Mouse (Mus musculus): ENCODE measurements at regions not wholly inside any gene's neighbourhood (a gene's known extent, or its start where the extent isn't known, plus 50 kb on each side); places are given as distances from the start of the nearest gene placed in this dataset.

DNA sequence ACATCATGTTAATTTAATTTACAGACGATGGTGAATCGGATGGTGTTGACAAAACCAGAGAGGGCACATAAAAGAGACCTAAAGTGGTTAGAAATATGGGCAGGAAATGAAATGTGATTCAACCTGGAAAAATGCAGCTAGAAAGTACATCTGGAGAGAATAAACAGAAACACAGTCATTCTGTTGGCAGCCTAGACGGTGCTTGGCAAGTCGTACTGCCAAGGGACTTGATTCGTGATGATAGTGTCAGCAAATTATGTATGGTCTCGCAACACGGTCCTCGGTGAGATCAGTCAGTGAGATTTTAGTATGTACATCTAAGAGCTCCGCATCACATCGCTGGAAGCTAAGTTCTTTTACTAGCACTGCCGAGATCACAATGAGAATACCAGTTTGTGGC lies 338.3 kb upstream of the Pmfbp1 start:
- no peak for DNase-seq

DNA sequence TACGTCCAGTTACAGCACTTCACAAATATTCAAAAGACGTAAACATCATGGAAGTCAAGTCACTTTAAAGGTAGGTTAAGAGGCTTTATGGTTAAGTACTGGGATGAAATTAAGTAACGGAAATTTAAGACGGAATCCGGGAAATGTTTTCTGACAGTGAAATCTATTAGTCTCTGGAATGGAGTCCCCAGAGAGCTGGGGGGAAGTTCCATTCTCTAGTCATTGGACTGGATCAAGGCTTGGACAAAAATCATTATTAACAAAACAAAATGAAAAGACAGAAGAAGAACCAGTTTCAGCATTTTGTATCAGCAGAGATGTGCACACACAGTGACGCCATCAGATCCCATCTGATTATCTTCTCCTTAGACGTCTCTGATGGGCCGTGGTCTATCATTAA lies 337.8 kb upstream of the Pmfbp1 start:
- no peak for DNase-seq

DNA sequence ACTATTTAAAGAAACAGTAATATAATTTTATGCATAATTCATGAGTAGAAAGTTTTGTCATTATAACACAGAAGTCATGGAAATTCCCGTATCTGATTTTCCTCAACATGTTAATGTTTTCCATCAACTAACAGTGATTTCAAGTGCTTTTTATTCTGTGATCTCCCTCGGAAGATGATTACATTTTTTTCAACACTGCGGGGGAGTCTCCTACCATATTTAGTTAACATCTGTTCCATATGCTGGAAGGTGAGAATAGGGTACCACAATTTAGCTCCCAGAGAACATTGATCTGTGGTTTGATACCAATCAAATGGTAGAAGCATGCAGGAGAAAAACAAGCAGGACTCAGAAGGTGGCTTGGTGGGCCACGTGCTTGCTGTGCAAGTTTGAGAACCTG lies 321.1 kb upstream of the Pmfbp1 start:
- DNase-seq, result no peak

DNA sequence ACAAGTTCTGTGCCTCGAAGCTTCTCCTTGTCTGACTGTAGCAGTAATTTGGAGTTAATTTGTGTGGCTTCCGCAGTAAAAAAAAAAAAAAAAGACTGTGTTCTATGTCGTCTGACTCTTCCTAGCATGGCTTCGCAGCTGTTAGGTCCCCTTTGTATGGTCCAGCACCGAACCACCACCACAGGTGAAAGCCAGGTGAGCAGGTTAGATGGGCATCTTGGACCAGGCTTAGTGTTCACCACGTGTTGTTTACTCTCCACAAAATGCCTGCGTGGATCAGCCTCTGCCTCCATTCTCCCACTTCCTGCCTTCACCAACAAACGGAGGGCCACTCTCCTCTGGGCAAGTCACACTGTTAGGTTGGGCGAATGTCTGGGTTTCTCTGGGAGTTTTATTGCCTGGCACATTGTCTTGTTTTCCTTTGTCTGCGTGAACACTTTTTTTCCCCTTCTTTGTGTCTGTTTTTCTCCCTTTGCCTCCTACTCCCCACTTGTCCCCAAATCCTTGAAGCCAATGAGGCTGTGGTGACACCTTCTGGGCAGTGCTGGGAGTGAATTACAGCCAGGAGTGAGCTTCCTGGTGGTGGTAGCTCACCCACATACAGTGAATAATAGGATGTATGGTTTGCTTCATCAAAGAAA lies 308.1 kb upstream of the Pmfbp1 start:
- DNase-seq, result no peak

DNA sequence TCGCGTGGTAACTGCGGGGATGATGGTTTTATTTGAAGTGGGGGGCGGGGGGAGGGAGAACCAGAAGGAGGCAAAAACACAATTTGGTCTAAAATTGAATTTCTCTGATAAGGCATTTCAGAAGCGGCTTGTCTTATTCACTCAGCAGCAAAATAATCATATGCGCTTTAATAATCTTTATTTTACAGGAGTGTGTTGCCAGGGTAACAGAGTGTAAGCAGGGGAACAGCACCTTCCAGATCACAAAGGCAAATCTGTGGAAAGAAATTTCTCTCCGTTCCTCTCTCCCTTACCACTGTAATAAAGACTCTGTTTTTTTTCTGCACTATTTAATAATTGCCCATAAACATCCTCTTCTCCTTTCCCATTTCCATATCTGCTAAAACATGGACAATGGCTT lies 306.2 kb upstream of the Pmfbp1 start:
- DNase-seq, result no peak

DNA sequence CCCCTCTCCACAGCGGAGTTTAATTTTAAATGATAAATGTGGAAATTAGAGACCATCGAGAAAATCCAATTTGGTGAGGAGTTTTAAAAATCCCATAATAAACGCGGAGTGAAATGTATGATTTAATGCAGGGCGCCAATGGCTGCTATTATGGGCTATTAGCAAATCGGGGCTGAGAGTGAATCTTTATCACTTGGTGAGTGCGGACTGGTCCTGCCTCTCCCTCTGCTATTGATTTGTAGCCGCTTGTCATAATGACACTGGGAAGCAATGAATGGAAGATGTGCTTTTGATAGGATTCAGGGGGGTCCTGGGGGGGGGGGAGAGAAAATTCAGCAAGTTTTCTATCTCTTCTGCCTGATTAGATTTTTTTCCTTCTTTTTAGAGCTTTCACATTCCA lies 279.6 kb upstream of the Pmfbp1 start:
- DNase-seq, result no peak

DNA sequence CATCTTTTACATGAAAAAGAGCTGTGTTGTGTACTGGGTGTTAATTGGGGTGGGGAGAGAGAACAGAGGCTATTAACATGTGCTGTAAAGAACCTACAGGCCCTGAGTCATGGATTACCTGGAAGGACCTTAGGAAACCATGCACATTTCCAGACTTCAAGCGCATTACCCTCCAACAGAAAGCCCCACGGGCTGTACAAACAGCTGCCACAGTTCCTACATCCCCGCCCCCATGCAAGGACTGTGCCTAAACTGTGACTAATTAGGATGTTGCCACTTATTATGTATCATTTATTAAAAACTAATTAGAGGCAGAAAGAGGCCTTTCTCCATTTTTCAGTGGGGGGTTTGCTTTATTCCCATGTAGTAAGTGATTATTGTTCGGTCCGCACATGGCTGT lies 277.5 kb upstream of the Pmfbp1 start:
- DNase-seq, result no peak

DNA sequence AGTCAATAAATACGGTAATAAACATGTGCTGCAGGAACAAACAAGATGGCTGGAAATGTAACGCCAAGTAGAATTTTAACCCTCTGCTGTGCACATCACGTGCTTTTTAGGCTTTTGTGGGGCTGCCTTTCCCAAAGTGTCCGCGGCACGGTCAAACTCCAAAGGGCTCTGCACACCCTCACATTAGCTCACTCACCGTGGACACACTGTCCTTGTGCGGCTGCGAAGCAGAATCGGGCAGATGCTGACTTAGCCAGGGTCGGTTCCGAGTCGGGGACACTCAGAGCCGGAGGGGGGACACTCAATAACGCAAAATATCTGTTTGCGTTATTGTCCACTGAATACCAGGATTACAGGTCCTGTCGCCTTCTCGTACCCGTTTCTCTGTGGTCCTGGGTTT lies 276.5 kb upstream of the Pmfbp1 start:
- DNase-seq, result no peak

DNA sequence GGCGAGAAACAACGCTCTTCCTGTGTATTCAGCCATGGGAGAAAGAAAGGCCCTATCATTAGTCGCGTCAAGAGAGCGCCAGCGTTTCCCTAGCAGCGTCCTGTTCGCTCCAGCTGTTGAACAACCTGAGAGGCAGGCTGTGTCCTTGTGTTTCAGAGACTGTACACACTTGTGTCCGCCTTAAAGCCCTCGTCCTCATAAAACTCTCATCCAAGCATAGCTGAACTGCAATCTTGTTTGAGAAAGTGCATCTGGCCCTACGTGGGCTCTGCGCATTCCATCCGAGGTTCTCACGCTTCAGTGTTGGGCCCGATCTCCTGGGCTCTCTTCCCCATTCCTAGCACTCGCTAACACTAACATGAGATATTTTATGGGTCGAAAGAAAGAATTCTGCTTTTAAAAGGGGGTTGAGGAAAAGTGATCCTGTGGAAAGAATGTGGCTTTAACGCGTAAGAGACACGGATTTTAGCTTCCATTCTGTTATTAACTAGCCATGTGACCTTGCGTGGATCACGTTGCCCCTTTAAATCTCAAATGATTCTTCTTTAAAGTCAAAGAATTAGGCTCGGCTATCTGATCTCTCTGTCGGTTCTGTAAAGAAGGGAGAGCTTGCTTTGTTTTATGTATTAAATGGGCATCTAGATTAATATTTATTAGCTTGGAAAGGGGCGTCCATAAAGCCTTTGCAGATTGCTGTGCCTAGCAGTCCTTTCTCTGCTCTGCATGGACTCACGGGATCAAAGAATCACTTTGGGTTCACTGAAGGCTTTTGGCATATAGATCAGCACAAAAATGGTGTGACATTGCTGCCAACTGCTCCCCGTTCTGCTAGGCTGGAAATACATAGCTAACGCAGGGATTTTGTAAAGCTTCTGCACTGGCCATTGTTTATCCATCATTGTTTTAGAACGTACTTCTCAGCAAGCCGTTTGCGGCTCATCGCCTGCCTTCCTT lies 261.3 kb upstream of the Pmfbp1 start:
- DNase-seq, result no peak

DNA sequence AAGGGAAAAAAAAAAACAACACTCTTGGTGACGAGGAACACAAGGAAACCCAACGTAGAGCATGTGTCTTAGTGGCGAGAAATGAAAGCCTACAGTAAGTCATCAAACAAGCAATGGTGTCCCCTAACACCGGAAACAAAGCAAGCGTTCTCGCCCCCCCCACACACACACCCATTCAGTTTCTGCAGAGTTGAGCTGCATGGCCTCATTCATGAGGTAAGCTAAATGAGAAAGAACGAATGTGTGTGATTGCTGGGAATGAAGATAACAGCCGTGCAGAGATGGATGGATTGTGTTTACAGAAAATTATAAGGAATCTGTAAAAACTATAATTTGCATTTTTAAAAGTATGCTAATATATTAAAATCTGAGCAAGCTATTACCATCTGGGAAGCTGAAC lies 248.3 kb upstream of the Pmfbp1 start:
- DNase-seq, result no peak

DNA sequence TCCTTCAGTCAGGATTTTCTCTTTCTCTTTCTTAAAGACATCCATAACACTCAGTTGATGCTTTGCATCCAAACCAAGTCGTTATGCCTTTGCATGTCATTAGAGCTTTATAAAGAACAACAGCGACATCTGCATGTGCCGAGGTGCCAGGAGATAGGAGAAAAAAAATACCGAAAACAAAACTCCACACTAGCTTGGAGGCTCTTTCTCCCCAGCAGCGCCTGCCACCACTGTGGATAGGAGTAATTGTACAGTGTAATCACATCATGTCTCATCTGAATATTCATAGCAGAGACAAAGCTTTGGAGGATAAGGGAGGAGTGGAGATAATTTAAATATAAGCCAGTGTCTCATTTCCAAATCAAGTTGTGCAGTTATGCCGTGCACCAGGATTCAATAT lies 246.0 kb upstream of the Pmfbp1 start:
- no peak for DNase-seq

DNA sequence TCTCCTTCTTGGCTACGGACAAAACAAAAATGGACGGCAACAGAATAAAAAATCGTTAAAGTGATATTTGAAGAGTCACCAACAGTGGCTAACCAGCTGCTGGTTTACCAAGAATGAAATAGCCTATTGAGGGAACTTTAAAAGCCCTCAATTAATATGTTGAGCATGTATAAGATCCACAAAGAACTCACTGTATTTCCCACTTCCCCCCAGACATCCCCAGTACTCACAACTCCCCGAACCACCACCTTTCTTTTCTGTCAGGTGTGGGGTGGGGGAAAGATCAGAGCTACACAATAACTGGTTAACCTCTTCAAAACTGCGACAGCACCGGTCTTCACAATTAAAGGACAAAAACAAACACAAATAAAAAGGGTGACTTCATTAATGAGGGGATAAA lies 245.5 kb upstream of the Pmfbp1 start:
- DNase-seq, result no peak

DNA sequence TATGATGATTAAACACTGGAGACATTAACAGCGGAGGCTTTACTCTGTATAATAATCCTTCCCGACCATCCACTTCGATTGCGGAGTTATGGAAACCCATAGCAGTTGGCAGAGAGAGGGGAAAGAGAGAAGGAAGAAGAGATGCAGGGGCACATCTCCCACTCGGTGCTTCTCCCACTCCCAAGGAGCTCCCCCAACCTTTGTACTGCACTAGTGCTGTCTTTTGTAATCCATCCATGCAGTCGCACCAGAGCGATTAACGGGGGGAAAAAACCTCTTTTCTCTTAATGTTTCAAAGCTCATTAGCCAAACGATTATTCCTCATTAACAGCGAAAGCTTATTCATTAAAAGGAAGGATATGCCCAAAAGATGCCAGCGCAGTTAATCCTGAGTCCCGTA lies 244.6 kb upstream of the Pmfbp1 start:
- DNase-seq, result no peak

DNA sequence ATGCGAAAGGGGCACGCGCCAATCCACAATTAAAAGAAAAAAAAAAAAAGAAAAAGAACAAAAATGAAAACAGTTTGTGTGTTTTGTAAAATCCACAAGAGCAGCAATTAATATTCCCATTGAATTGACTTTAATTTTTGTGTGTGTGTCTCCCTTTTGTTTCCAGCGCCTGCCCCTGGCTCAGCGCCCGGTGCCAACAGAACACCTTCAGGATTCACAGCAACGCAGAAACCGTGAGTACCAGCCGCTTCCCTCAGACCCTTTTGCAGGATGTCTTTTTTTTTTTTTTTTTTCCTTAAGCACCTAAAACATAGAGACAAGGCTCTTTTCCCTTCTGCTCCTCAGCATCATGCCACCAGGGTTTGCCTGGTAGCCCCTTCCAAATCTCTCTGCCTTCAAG lies 244.1 kb upstream of the Pmfbp1 start:
- DNase-seq, result no peak

DNA sequence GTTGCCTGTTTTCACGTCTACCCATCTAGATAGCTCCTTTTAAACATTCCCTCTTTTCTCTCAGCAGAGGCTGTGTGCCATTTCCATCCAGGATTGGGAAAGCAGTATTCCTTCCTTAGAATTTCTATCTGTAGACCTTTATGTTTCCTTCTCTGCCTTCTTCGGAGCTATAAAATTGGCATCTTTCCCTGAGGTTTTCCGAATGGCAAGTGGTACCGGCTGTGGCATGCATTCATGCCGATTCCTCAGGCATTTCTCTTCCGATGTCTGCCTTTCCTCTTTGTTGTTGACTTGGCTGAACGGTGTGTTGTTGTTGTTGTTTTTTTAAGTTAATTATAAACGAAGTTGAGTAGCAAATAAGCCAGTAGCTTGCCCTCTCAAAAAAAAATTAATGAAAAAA lies 243.3 kb upstream of the Pmfbp1 start:
- no peak for DNase-seq

DNA sequence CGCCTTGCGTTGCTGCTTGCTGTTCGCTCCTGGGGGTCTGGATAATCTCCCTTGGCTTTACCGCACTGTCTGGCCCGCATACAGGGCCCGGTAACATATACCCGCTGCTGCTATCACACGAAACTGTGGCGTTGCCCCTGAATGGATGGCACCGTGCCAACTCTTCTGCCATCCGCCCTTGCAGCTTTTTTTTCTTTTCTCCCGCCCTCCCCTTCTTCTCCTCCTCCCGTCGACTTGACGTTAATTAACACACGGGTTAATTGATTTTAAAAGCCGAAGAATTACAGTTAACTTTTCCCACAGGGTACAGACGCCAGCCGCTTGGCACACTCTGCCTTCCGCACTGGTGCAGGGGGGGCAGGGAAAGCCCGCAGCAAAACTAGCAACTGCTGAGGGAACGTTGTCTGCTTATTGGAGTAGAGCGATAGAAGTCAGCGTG lies 242.4 kb upstream of the Pmfbp1 start:
- DNase-seq, result no peak

DNA sequence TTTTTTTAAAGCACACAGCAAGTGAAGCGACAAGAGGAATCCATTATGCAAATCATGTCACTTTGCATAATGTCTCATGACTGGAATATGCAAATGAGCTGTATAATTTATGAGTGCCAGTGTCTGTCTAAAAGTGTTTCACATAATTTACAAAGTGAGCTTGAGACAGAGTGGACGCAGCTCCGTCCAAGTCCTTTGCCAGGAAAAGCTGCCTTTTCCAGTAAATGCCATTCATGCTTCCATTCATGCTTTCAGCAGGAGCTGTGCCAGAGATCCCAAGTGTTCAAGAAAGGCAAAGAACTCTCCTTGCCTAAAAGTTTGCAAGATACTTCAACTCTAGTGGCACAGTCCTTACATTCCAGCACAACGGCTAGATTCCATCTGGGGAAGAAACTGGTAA lies 241.4 kb upstream of the Pmfbp1 start:
- DNase-seq, result no peak

DNA sequence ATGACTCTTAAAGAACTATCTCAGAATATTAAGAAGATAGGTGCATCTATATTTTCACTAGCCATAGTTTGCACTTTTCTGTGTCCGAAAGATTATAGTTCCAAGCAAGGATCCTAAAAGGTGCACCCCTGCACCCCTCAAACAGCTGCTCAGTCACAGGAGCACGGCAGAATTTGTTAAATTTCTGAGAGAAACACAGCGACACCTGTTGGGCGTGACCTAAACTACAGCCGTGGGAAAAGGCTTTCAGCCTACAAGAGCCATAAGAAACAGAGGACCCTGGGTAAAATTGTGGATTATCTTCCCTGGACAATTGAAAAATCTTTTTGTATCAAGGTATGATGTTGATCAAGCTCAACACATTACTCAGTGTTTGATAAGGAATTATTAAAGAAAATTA lies 214.7 kb upstream of the Pmfbp1 start:
- peak; percentile 2 for DNase-seq

DNA sequence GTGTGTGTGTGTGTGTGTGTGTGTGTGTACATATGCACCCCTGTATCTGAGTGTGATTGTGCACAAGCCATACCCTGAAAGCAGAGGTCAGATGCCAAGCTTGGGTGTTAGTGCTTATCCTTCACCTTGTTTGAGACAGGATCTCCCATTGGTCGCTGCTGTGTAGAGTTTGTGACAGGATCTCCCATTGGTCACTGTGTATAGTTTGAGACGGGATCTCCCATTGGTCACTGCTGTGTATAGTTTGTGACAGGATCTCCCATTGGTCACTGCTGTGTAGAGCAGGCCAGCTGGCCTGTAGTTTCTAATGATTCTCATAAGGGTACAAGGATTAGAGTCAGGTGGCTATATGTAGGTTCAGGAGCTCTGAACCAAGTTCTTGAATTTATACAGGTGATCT lies 213.3 kb upstream of the Pmfbp1 start:
- no peak for DNase-seq

DNA sequence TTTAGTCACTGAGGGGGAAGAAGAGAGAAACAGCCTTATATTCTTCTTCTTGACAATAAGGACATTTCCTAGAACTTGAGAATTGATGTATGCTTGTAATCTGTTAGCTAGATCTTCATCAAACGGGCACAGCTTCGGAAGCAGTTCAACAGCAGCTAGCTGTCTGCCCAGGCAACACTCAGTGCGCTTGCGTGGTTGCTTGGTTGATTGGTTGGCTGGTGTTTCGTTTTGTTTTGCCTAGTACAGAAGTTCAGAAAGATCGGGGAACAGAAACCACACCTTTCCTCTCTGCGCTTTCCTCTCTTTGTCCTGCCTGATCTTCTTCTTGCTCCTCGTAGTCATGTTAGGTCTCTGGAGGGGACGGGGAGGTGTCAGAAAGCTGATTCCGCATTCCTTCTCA lies 212.2 kb upstream of the Pmfbp1 start:
- DNase-seq, result no peak

DNA sequence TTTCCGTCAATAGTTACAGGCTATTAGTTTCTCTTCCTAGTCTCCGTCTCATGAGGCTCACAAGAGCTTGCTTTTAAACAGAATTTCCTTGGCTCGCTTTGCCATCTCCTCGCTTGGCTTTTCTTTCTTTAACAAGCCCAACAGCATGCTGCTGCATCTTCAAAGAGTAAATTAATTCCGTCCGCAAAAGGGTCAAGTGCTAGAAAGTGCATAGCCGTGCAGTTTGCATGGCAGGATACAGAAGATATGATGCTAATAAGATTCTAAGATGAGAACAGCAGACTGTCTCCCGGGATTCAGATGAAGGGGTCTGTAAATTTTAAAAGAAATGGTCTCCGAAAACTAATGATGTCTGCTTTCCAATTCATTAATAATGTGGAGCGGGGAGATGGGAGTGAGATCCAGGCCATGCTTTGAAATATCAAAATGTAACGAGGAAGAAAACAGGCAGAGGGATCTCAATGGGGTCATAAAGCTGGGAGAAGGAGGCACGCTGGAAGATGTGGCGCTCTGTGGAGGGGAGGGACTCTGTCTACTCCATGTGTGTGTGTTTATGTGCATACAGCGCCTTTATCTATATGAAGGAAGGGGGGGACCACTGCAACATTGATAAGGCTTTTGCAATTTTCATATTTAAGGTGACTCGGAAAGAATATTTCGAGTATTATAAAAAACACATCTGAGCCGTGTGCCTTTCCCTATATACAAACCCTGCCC lies 183.0 kb upstream of the Pmfbp1 start:
- no peak for DNase-seq

DNA sequence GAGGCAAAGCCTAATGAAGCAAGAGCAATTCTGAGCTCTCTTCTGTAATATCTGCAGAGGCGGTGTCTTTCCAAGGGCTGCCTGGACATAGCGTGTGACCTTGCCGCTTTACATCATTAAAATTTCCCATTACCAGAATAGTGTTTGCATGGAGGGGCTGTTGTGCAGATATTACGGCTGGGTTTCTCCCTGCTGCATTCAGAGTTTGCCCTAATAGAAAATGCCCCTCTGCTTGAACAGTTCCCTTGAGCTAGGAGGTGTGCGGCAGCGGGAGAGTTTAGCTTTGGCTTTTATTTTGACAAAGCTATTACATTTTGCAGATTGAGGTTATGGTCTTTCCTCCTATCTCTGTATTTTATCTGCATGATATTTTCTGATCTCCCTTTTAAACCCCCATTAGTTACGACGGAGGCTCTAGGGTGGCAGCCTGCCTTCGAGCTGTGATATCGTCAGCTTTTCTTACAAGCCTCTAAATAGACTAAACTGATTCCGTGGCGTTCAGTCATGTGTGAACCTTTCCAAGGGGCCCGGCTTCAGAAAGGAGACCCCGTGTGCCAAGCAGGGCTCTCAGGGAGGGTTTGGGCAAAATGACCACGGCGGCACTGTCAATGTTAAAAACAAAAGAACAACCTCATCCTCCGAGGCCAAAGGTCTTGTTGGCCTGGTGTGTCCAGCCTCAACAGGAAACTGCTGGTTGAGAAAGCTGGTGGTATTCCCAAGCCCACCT lies 182.2 kb upstream of the Pmfbp1 start:
- no peak for DNase-seq

DNA sequence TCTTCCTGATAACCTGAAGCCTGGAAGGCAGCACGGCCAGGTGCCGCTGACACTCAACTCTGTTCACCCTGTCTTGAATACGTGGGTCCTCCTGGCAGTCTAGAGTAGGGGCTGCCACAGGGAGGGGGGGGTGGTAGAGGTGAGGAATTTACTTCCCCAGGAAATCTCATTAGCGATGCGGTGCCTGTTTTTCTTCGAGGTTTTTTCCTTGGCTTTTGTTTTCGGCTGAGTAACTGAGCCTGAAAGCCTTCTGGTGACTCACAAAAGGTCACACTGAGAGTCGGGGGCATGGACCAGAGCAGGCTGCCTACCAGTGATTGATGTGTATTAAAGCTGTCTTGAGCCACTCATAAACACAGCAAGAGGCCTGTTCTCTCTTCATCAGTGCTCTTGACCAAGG lies 181.1 kb upstream of the Pmfbp1 start:
- no peak for DNase-seq

All from cerebellum, adult 8-10 months (tissue).